Mouse (Mus musculus) intestine, postnatal 0 days (tissue): ENCODE results near the gene Spp2. TPM values are rescaled to one million over a fixed set of nuclear protein-coding genes. Genes with fewer than 3 reads are reported as not detected.
A peak's percentile ranks its signal among the peaks of the same experiment; 100 is the strongest.

Experiments
- ATAC-seq: fragments of 200-750 bp; cut with Nextera tagmentation; 2 replicates; pipeline ENCODE4 v1.8.0; 2017; ENCODE audit warnings: mild to moderate bottlenecking, moderate TSS enrichment, moderate library complexity
- H3K27ac ChIP-seq: fragments of 300-500 bp; sonication (generic); 2 replicates; pipeline ENCODE4 v1.5.1; 2014; ENCODE audit warnings: mild to moderate bottlenecking, low read depth, low read length, moderate library complexity
- H3K27me3 ChIP-seq: fragments of 300-500 bp; sonication (generic); replicated peaks from 2 replicates; pipeline ENCODE4 v1.6.1; 2014; ENCODE audit warnings: low read length, mixed read lengths; ENCODE audit not compliant: control insufficient read depth, insufficient read depth
- H3K36me3 ChIP-seq: fragments of 300-500 bp; sonication (generic); 2 replicates; pipeline ENCODE4 v1.6.1; 2014; ENCODE audit warnings: mild to moderate bottlenecking, moderate library complexity; ENCODE audit not compliant: control insufficient read depth, insufficient read depth
- H3K4me1 ChIP-seq: fragments of 300-500 bp; sonication (generic); replicated peaks from 2 replicates; pipeline ENCODE4 v1.6.1; 2014; ENCODE audit warnings: antibody characterized with exemption, low read length, mixed read lengths; ENCODE audit not compliant: control insufficient read depth, insufficient read depth
- H3K4me2 ChIP-seq: fragments of 300-500 bp; sonication (generic); replicated peaks from 2 replicates; pipeline ENCODE4 v1.6.1; 2014; ENCODE audit warnings: low read depth, mild to moderate bottlenecking, moderate library complexity
- H3K4me3 ChIP-seq: fragments of 300-500 bp; sonication (generic); 2 replicates; pipeline ENCODE4 v1.5.1; 2014; ENCODE audit warnings: low read depth, low read length
- H3K9ac ChIP-seq: fragments of 300-500 bp; sonication (generic); 2 replicates; pipeline ENCODE4 v1.6.1; 2014; ENCODE audit warnings: mild to moderate bottlenecking, low read depth, low read length
- H3K9me3 ChIP-seq: fragments of 300-500 bp; sonication (generic); 2 replicates; pipeline ENCODE4 v1.6.1; 2016; ENCODE audit warnings: mixed run types; ENCODE audit not compliant: control insufficient read depth
- CTCF ChIP-seq: sonication (generic); IDR thresholded peaks from 2 replicates; pipeline ENCODE4 v1.5.1; 2016; ENCODE audit warnings: low read depth, mild to moderate bottlenecking, control low read depth, antibody characterized with exemption, moderate library complexity
- WGBS: fragments of 180-500 bp; shearing (Covaris S2); extraction: QIAGEN DNeasy Blood & Tissue Kit; methylation state at CpG from one replicate; pipeline ENCODE4 v1.1.7; 2014; 5-methylcytosine and 5-hydroxymethylcytosine counted together
- polyA plus RNA-seq: library from polyadenylated mRNA; unstranded; fragments of >200 nt; fragmentation: Nextera tagmentation; extraction: Ambion mirVana; gene quantifications from 2 replicates; pipeline ENCODE4 v1.2.1, GENCODE M21; 2015

Spp2 gene
- polyA plus RNA-seq, 1 experiment from 2014 or later, result 121 TPM

GRCm38 (mm10) chr1:88422045-88422444 is 15.3 kb downstream of the Spp2 start:
- peak; percentile 63 for ATAC-seq
- no peaks in the 10 kb centered on the region for H3K4me1 ChIP-seq
- no peaks in the 10 kb centered on the region for H3K9me3 ChIP-seq
- no peak overlapping the region for H3K4me3 ChIP-seq
- no peak; the same call in 1 of the 2 replicates for TF ChIP-seq CTCF
- no peak overlapping the region for H3K27ac ChIP-seq
- 33% methylated on average over 10 of the region's 10 CpGs for WGBS
- no peak overlapping the region for H3K4me2 ChIP-seq
- H3K9ac ChIP-seq, result no peak overlapping the region
- H3K36me3 ChIP-seq, result no peaks in the 10 kb centered on the region
- no peaks in the 10 kb centered on the region for H3K27me3 ChIP-seq

GRCm38 (mm10) chr1:88422846-88423395 is 16.2 kb downstream of the Spp2 start:
- Histone ChIP-seq H3K36me3 (no peaks in the 10 kb centered on the region), H3K9ac (no peak overlapping the region), H3K4me1 (no peaks in the 10 kb centered on the region), H3K27ac (no peak overlapping the region), H3K27me3 (no peaks in the 10 kb centered on the region), H3K4me3 (no peak overlapping the region), H3K4me2 (no peak overlapping the region), H3K9me3 (no peaks in the 10 kb centered on the region)
- WGBS, result 49% methylated on average over 7 of the region's 7 CpGs
- TF ChIP-seq CTCF, result no peak
- ATAC-seq, result no peak

GRCm38 (mm10) chr1:88424602-88425252 is 18.0 kb downstream of the Spp2 start:
- no peak overlapping the region for H3K4me3 ChIP-seq
- H3K9me3 ChIP-seq, result no peaks in the 10 kb centered on the region
- no peak overlapping the region for H3K9ac ChIP-seq
- no peaks in the 10 kb centered on the region for H3K27me3 ChIP-seq
- ATAC-seq, result peak; percentile 57
- 20% methylated on average over 8 of the region's 8 CpGs for WGBS
- H3K4me2 ChIP-seq, result no peak overlapping the region
- H3K4me1 ChIP-seq, result no peaks in the 10 kb centered on the region
- H3K36me3 ChIP-seq, result no peaks in the 10 kb centered on the region
- no peak overlapping the region for H3K27ac ChIP-seq
- TF ChIP-seq CTCF, result peak; percentile 99

- no peaks in the 10 kb centered on the region for H3K4me1 ChIP-seq
- WGBS, result 42% methylated on average over 11 of the region's 11 CpGs
Measured at GRCm38 (mm10) chr1:88427987-88428741, 21.4 kb downstream of the Spp2 start.

GRCm38 (mm10) chr1:88429413-88429812 is 22.7 kb downstream of the Spp2 start:
- 50% methylated on average over 1 of the region's 1 CpGs for WGBS

More at GRCm38 (mm10) chr1:88427987-88428741, 21.4 kb downstream of the Spp2 start:
- Histone ChIP-seq H3K36me3 (no peaks in the 10 kb centered on the region), H3K9me3 (no peaks in the 10 kb centered on the region), H3K27ac (no peak overlapping the region), H3K9ac (no peak overlapping the region), H3K4me2 (no peak overlapping the region), H3K27me3 (no peaks in the 10 kb centered on the region), H3K4me3 (no peak overlapping the region)
- ATAC-seq, result no peak
- no peak for TF ChIP-seq CTCF

GRCm38 (mm10) chr1:88431262-88431661 is 24.5 kb downstream of the Spp2 start:
- Histone ChIP-seq H3K9me3 (no peaks in the 10 kb centered on the region), H3K4me2 (no peak overlapping the region), H3K27ac (no peak overlapping the region), H3K9ac (no peak overlapping the region), H3K27me3 (no peaks in the 10 kb centered on the region), H3K36me3 (no peaks in the 10 kb centered on the region), H3K4me3 (no peak overlapping the region), H3K4me1 (no peaks in the 10 kb centered on the region)
- no peak for TF ChIP-seq CTCF
- ATAC-seq, result no peak
- WGBS, result 89% methylated on average over 4 of the region's 4 CpGs

More at GRCm38 (mm10) chr1:88429413-88429812, 22.7 kb downstream of the Spp2 start:
- Histone ChIP-seq H3K9ac (no peak overlapping the region), H3K4me1 (no peaks in the 10 kb centered on the region), H3K36me3 (no peaks in the 10 kb centered on the region), H3K27ac (no peak overlapping the region), H3K4me2 (no peak overlapping the region), H3K27me3 (no peaks in the 10 kb centered on the region), H3K4me3 (no peak overlapping the region), H3K9me3 (no peaks in the 10 kb centered on the region)
- ATAC-seq, result no peak
- TF ChIP-seq CTCF, result no peak
